Mouse (Mus musculus): Measurements from ENCODE around the gene Cbx2. TPM values are rescaled to one million over a fixed set of nuclear protein-coding genes. Genes with fewer than 3 reads are reported as not detected.

The Cbx2 gene
- polyA plus RNA-seq, 1 experiment from 2014 or later, result 1.9 TPM

GRCm38 (mm10) chr11:119043761-119044550 lies 21.2 kb downstream of the Cbx2 start:
- no peaks in the 10 kb centered on the region; the same call in 1 of the 2 replicates for H3K36me3 ChIP-seq (replicated peaks; ENCODE audit: insufficient read depth, low read length)
- no peak overlapping the region for H3K4me3 ChIP-seq (ENCODE audit: low read depth, low read length)
- H3K9me3 ChIP-seq (ENCODE audit: low read length), result no peaks in the 10 kb centered on the region
- no peak overlapping the region for H3K4me2 ChIP-seq (ENCODE audit: low read depth, low read length)
- H3K27ac ChIP-seq (ENCODE audit: low read depth), result no peak overlapping the region
- peaks cover 83% of the 10 kb centered on the region for H3K27me3 ChIP-seq (ENCODE audit: insufficient read depth, low read length)
- 6% methylated on average over 10 of the region's 10 CpGs for WGBS (ENCODE audit: insufficient replicate concordance)
- TF ChIP-seq EP300 (IDR thresholded peaks at IDR 0.05; ENCODE audit: low read depth) (no peak), CTCF (IDR thresholded peaks at IDR 0.05; ENCODE audit: low read depth) (peak; percentile 56)
- no peak for ATAC-seq
- peaks cover 55% of the 10 kb centered on the region for H3K4me1 ChIP-seq (ENCODE audit: insufficient read depth)
- no peak overlapping the region for H3K9ac ChIP-seq (replicated peaks)
- no peak for DNase-seq

GRCm38 (mm10) chr11:119044551-119045337 lies 22.0 kb downstream of the Cbx2 start:
- peak overlapping the region; percentile 32 for H3K4me2 ChIP-seq (ENCODE audit: low read depth, low read length)
- no peaks in the 10 kb centered on the region for H3K9me3 ChIP-seq (ENCODE audit: low read length)
- whole genome bisulfite sequencing (ENCODE audit: insufficient replicate concordance), result 2% methylated on average over 40 of the region's 41 CpGs
- no peak overlapping the region for H3K9ac ChIP-seq (replicated peaks)
- H3K4me3 ChIP-seq (ENCODE audit: low read depth, low read length), result no peak overlapping the region
- H3K4me1 ChIP-seq (ENCODE audit: insufficient read depth), result peaks cover 49% of the 10 kb centered on the region
- no peaks in the 10 kb centered on the region for H3K36me3 ChIP-seq (replicated peaks; ENCODE audit: insufficient read depth, low read length)
- peaks cover 87% of the 10 kb centered on the region for H3K27me3 ChIP-seq (ENCODE audit: insufficient read depth, low read length)
- DNase-seq (peak; percentile 61), ATAC-seq (peak; percentile 25)
- TF ChIP-seq CTCF (IDR thresholded peaks at IDR 0.05; ENCODE audit: low read depth), result peak; percentile 43; the same call in 1 of the 2 replicates
- TF ChIP-seq EP300 (IDR thresholded peaks at IDR 0.05; ENCODE audit: low read depth), result no peak
- H3K27ac ChIP-seq (ENCODE audit: low read depth), result peak overlapping the region; percentile 22; the same call in 1 of the 2 replicates

GRCm38 (mm10) chr11:119046601-119047245 lies 24.0 kb downstream of the Cbx2 start:
- Histone ChIP-seq H3K9ac (replicated peaks) (no peak overlapping the region), H3K27me3 (ENCODE audit: insufficient read depth, low read length) (peaks cover 100% of the 10 kb centered on the region), H3K4me2 (ENCODE audit: low read depth, low read length) (peak overlapping the region; percentile 23; the same call in 1 of the 2 replicates), H3K9me3 (ENCODE audit: low read length) (no peaks in the 10 kb centered on the region), H3K27ac (ENCODE audit: low read depth) (no peak overlapping the region), H3K36me3 (replicated peaks; ENCODE audit: insufficient read depth, low read length) (no peaks in the 10 kb centered on the region), H3K4me1 (ENCODE audit: insufficient read depth) (peaks cover 35% of the 10 kb centered on the region), H3K4me3 (ENCODE audit: low read depth, low read length) (0 out of 2 replicates have a peak overlapping the region, but pooled peaks have one; percentile 2)
- peak; percentile 78 for ATAC-seq
- TF ChIP-seq EP300 (IDR thresholded peaks at IDR 0.05; ENCODE audit: low read depth) (peak; percentile 47; the same call in 1 of the 2 replicates), CTCF (IDR thresholded peaks at IDR 0.05; ENCODE audit: low read depth) (no peak)
- peak; percentile 79 for DNase-seq
- under 1% methylated on average over 37 of the region's 39 CpGs for WGBS (ENCODE audit: insufficient replicate concordance)

GRCm38 (mm10) chr11:119047261-119048132 lies 24.7 kb downstream of the Cbx2 start:
- DNase-seq (peak; percentile 28), ATAC-seq (no peak)
- 3% methylated on average over 42 of the region's 43 CpGs for WGBS (ENCODE audit: insufficient replicate concordance)
- no peaks in the 10 kb centered on the region for H3K36me3 ChIP-seq (replicated peaks; ENCODE audit: insufficient read depth, low read length)
- H3K9me3 ChIP-seq (ENCODE audit: low read length), result no peaks in the 10 kb centered on the region
- H3K4me2 ChIP-seq (ENCODE audit: low read depth, low read length), result peak overlapping the region; percentile 23; the same call in 1 of the 2 replicates
- TF ChIP-seq EP300 (IDR thresholded peaks at IDR 0.05; ENCODE audit: low read depth) (no peak), CTCF (IDR thresholded peaks at IDR 0.05; ENCODE audit: low read depth) (peak; percentile 26; the same call in 1 of the 2 replicates)
- H3K27me3 ChIP-seq (ENCODE audit: insufficient read depth, low read length), result peaks cover 100% of the 10 kb centered on the region
- H3K27ac ChIP-seq (ENCODE audit: low read depth), result no peak overlapping the region
- no peak overlapping the region for H3K4me3 ChIP-seq (ENCODE audit: low read depth, low read length)
- no peak overlapping the region for H3K9ac ChIP-seq (replicated peaks)
- H3K4me1 ChIP-seq (ENCODE audit: insufficient read depth), result peaks cover 28% of the 10 kb centered on the region

GRCm38 (mm10) chr11:119048133-119048510 lies 25.4 kb downstream of the Cbx2 start:
- no peak for ATAC-seq
- Histone ChIP-seq H3K36me3 (replicated peaks; ENCODE audit: insufficient read depth, low read length) (no peaks in the 10 kb centered on the region), H3K27ac (ENCODE audit: low read depth) (no peak overlapping the region), H3K9ac (replicated peaks) (no peak overlapping the region), H3K9me3 (ENCODE audit: low read length) (no peaks in the 10 kb centered on the region), H3K4me1 (ENCODE audit: insufficient read depth) (peaks cover 32% of the 10 kb centered on the region), H3K4me3 (ENCODE audit: low read depth, low read length) (no peak overlapping the region), H3K4me2 (ENCODE audit: low read depth, low read length) (no peak overlapping the region), H3K27me3 (ENCODE audit: insufficient read depth, low read length) (peaks cover 100% of the 10 kb centered on the region)
- no peak for DNase-seq
- TF ChIP-seq EP300 (IDR thresholded peaks at IDR 0.05; ENCODE audit: low read depth) (no peak), CTCF (IDR thresholded peaks at IDR 0.05; ENCODE audit: low read depth) (no peak)
- WGBS (ENCODE audit: insufficient replicate concordance), result under 1% methylated on average over 13 of the region's 13 CpGs
